Mouse (Mus musculus) liver, embryonic 14.5 days (tissue): ENCODE data around the gene Adar.

ENCODE experiments used
- CTCF ChIP-seq: IDR thresholded peaks from 2 replicates; pipeline ENCODE4 v1.5.1; 2016; ENCODE audit warnings: antibody characterized with exemption, low read depth, control low read depth
- EP300 ChIP-seq: IDR thresholded peaks from 2 replicates; pipeline ENCODE4 v1.6.1; 2016; ENCODE audit warnings: antibody characterized with exemption, low read depth

DNA sequence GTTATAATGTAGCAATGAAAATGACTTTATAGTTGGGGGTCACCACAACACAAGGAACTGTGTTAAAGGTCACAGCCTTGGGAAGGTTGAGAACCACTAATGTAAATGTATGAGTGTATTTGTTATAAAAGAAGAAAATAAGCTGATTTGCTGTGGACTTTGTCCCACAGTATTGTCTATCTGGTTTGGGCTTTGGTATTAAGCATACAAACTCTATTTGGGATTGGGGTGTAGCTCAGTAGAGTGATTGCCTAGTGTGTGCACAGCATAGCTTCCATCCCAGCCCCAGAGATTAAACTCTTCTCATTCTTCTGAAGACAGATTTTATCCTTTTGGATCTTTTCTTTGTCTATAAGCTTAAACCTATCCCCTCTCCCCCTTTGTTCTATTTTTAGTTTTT lies 7.2 kb downstream of the Adar start:
- TF ChIP-seq CTCF (no peak), EP300 (no peak)
